Mouse (Mus musculus) erythroid progenitor cell, adult 5-6 weeks (primary cell): Measurements from ENCODE around the gene Terb1. TPM values are rescaled to one million over a fixed set of nuclear protein-coding genes. Genes with fewer than 3 reads are reported as not detected.

Experiments used
- ATAC-seq: replicated peaks from 2 replicates; pipeline ENCODE4 v1.8.0; 2016; ENCODE audit warnings: moderate number of reproducible peaks, mild to moderate bottlenecking, moderate TSS enrichment, inconsistent platforms; ENCODE audit not compliant: poor library complexity, low FRiP score, severe bottlenecking
- total RNA-seq, 2 experiments: library from RNA; stranded (forward) in 1 of 2; stranded (reverse) in 1 of 2; fragments of 150-400 nt in 1 of 2; fragments of 186-747, 209-891 nt in 1 of 2; gene quantifications; 2 replicates each; pipeline versions ENCODE4 v1.2.3 to v1.2.4; 2015 to 2017; ENCODE audit warnings: low replicate concordance in 2 of 2

The Terb1 gene
- total RNA-seq, 2 experiments from 2014 or later, result not detected

DNA sequence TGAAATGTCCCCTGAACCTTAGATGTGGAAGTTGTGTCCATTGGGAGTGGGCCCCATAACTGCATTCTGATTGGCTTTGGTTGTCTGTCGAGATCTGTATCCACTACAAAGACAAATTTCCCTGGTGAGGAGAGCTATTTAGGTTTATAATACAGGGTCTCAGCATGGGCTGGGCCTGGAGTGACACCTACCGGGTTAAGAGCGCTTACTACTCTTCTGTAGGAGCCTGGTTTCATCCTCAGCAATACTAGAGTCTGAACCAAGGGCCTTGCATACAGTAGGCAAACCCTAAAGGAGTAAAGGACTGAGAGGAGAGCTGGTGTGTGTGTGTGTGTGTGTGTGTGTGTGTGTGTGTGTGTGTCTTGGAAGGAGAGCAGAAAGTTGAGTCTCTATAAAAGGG lies 95.5 kb downstream of the Terb1 start:
- ATAC-seq, result no peak

DNA sequence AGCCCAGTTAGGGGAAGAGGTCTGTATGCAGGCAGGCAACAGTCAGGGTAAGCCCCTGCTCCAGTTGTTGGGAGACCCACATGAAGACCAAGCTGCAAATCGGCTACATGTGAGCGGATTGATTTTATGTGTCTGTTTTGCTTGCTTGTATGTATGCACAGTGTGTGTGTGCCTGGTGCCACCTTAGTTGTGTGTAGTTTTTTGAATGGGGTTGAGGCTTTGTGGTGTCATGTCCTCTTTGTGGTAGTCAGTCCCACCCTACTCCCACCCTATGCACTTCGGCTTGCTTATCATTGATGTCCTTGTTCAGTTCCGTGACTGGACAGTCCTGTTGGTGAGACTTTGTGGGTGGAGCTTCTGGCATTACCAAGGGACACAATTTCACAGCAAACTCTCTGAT lies 95.9 kb downstream of the Terb1 start:
- ATAC-seq, result no peak

DNA sequence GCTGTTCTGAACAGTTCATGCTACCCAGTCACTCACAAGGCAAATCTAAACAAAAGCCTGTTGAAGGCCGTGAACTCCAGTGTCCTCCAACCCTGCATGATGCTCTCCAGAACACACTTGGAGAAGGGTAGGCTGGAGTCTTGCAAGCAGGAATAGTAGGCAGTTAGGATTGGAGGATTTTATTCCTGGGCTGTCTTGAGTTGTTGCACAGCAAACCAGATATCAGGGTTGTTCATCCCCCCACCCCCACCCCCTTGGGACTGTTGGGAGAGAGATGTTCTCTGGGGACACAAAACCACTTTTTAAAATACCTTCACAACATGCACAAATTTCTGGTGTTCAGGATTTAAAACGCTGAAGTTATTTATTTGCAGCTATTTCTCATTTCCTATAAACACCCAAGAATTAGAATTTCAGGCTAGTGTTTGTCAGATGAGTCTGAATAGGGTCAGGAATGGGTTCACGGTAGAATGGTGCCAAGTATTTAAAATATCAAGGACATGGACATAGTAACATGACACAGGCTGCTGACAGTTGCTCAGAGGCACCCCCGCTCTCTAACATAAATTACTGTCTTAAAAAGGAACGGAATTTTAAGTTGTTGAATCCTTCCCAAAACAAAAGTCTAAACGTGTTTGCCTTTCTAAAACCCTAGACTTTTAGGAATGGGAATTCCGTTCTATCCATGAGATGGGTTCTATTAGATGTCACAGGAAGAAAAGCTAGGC lies 96.7 kb downstream of the Terb1 start:
- no peak for ATAC-seq

DNA sequence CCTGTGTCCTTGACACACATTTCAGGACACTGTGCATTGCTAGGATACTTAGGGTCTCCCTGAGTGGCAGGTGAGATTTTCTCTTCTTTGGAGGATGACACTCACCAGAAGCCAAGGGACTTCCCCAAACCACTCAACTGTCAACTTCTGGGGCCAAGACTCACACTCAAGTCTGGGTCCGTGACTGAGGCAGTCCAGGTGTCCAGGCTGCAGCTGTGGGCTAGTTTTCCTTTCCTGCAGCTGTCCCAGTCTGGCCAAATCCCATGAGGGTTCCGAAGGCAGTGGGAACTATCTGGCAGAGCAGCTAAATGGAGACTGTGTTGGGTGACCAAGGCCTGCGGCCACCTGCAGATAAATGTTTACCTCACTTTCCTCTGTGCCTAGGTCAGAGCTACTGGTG lies 97.7 kb downstream of the Terb1 start:
- no peak for ATAC-seq

DNA sequence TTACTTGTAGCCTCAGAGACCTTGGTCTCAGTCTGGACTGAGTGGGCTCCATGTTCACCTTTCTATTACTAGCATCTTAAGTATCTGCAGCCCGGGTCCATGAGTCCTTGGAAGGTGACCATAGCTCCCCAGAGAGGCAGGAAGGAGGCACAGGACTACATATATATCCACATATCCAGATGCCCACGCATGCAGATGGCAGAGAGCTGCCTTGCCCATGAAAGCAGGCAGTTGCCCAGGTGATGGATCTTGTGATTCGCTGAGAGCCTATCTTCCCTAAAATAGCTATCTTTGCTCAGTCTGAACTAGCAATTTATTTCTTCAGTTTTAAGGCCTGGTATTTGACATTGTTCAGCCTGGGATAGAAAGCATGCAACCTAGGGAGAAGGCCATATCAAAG lies 98.2 kb downstream of the Terb1 start:
- ATAC-seq, result no peak

DNA sequence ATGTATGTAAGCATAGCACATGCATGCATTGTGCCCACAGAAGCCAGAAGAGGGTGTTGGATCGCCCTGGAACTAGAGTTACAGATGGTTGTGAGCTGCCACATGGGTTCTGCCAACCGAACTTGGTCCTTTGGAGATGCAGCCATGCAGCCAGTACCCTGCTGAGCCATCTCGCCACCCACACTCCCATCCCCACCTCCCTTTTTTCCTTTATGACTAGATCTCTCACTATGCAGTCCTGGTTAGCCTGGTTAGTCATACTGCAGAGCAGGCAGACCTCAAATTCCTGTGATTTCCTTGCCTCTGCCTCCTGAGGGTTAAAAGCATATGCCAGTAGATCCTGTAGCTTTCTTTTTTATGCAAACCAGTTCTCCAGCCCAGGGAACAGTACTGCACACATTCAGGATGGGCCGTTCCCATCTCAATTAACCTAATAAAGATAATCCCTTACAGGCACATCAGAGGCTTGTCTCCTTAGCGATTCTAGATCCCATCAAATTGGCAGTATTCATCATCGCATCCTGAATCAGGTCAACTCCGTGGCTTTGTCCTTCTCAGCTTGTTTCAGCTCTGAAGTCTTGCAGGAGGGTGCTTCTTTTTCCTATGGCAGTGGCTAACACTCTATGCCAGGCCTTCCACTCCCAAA lies 99.0 kb downstream of the Terb1 start:
- no peak for ATAC-seq

DNA sequence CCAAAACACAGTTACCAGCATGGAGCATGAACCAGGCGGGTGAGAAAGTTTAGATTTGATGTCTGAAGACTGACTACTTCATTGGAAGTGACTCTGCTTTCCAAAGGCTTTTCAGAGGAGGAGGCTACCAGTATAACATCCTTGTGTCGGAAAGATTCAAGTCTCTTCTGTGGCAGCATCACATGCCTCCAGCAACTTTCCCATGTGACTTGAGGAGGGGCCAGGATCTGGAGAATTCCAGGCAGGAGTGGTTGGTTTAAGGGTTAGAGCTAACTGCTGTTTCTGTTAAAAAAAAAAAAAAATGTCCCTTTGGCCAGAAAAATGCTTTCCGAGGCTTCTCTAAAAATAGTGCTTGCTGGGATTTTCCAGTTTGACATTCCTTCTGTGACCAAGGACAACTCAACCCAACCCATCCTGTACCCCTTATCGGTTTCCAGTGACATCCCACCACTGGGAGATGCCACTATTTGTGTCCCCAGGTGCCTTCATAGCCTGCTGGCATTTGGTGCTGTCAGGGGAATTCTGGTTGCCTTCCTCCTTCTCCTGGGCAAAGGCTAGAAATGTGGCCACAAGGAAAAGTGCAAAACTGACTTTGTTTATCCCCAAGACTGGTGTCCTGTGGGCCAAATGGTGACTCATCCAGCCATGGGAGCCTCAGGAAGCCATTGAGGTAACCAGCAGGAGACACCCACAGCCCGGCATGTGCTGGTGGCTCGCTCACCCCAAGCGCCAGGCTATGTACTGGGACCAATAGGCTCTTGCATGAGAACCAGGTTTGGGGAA lies 101.2 kb downstream of the Terb1 start:
- ATAC-seq, result no peak

DNA sequence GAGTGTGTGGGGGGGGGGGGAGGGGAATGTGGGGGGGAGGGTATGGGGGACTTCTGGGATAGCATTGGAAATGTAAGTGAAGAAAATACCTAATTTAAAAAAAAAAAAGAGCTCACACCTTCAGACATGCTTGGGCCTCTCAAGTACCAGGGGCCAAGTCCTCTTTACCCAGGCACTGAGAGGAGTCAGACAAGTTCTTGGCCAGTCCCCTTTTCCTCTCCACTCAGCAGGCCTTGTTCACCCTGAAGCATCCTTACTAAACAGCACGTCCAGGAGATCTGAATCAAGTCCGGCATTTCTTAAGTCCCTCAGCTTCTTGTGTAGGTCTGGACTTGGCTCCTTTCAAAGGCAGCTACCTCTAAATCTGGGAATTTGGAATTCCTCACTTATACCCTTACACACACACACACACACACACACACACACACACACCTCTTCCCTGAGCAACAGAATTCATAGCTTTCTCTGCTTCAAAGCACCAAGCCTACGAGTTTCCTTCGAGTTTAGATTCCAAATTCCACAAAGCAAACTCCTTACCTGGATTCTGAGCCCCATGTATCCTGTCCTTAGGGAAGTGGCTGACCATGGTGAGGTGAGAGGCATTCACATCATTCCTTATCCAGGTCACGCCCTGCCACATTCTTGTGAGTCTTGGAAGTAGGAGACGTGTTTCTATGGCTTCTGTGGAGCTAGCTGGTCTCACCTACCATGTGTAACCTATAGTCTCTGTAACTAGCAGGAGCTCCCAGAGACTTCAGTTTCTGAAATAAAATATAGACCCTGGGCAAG lies 103.2 kb downstream of the Terb1 start:
- no peak for ATAC-seq

DNA sequence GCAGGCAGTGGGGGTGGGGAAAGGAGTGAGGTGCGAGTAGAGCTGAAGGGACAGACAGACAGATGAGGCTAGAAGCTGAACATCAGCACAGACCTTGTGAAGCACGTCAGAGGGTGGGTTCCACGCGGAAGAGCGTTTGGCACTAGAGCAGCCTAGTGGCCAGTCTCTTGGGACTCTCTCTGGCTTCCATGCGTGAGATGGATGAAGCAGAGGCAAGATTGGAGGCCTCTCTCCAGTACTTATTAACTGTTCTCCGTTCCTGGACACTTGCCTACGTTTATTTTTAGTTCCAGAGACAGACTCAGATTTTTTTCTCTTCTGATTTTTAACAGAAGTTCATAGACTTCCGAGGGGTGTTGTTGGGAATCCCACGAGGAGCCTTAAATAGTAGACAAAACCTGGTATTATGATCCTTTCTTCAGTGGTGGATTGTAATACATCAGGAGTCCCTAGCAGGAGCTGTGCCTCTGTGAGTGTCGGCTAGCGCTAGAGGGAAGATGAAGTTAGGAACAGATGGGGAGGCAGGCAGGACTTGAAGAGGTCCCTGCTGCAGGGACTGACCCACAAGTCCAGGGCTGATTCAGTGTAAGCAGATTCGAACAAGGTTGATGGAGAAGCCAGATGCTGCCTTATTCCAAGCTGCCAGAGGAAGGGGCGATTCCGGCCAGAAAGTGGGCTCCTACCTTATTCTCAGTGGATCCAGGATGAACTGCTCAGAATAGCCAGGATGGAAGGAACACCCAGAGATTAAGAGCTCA lies 104.1 kb downstream of the Terb1 start:
- no peak for ATAC-seq

DNA sequence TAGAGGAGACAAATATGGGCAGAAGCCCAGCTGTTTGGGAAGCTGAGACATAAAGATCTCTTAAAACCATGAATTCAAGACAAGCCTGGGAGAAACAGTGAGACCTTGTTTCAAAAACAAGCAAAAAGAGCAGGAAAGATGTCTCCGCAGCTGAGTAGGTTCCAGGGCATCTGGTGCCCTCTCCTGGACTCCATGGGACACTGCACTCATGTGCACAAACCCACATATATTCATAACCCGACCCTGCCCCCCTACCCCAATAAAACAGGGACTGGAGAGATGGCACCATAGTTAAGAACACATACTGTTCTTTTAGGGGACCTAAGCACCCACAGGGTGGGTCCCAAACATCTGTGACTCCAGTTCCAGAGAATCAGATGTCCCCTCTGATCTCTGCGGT lies 106.1 kb downstream of the Terb1 start:
- ATAC-seq, result no peak

Other genes starting within 250 kb of the Terb1 start
- not detected in 2 replicates for gene Cmtm2a, start 216.7 kb downstream of the Terb1 start, total RNA-seq (2015; ENCODE audit: low replicate concordance)
- not detected in 2 replicates for gene Cmtm2a, start 216.7 kb downstream of the Terb1 start, total RNA-seq (2017; ENCODE audit: low replicate concordance)
- gene Gm45711, start 199.8 kb downstream of the Terb1 start, total RNA-seq (2015; ENCODE audit: low replicate concordance), result not detected in 2 replicates
- gene Gm45711, start 199.8 kb downstream of the Terb1 start, total RNA-seq (2017; ENCODE audit: low replicate concordance), result not detected in 2 replicates
- gene Cmtm1, start 199.8 kb downstream of the Terb1 start, total RNA-seq (2015; ENCODE audit: low replicate concordance), result not detected in 2 replicates
- gene Cmtm1, start 199.8 kb downstream of the Terb1 start, total RNA-seq (2017; ENCODE audit: low replicate concordance), result not detected in 2 replicates
- gene Gm11020, start 188.3 kb downstream of the Terb1 start, total RNA-seq (2015; ENCODE audit: low replicate concordance), result not detected in 2 replicates
- not detected in 2 replicates for gene Gm11020, start 188.3 kb downstream of the Terb1 start, total RNA-seq (2017; ENCODE audit: low replicate concordance)
- not detected in 2 replicates for gene Cmtm2b, start 187.7 kb downstream of the Terb1 start, total RNA-seq (2015; ENCODE audit: low replicate concordance)
- gene Cmtm2b, start 187.7 kb downstream of the Terb1 start, total RNA-seq (2017; ENCODE audit: low replicate concordance), result not detected in 2 replicates
- 2.9 and 10.8 TPM in 2 replicates for gene Cmtm3, start 170.5 kb downstream of the Terb1 start, total RNA-seq (2015; ENCODE audit: low replicate concordance)
- 6.0 TPM in 1 of 2 replicates, not detected in the other for gene Cmtm3, start 170.5 kb downstream of the Terb1 start, total RNA-seq (2017; ENCODE audit: low replicate concordance)
- 0.36 TPM in 1 of 2 replicates, not detected in the other for gene Cmtm4, start 114.1 kb downstream of the Terb1 start, total RNA-seq (2015; ENCODE audit: low replicate concordance)
- gene Cmtm4, start 114.1 kb downstream of the Terb1 start, total RNA-seq (2017; ENCODE audit: low replicate concordance), result under 0.01 and 1.0 TPM in 2 replicates
- gene Dync1li2, start 66.9 kb downstream of the Terb1 start, total RNA-seq (2015; ENCODE audit: low replicate concordance), result 24.1 and 34.4 TPM in 2 replicates
- gene Dync1li2, start 66.9 kb downstream of the Terb1 start, total RNA-seq (2017; ENCODE audit: low replicate concordance), result 62.9 and 69.6 TPM in 2 replicates
- gene Nae1, start 24.7 kb upstream of the Terb1 start, total RNA-seq (2015; ENCODE audit: low replicate concordance), result 52.8 and 59.8 TPM in 2 replicates
- 57.4 and 77.1 TPM in 2 replicates for gene Nae1, start 24.7 kb upstream of the Terb1 start, total RNA-seq (2017; ENCODE audit: low replicate concordance)
- not detected in 2 replicates for gene Car7, start 24.8 kb upstream of the Terb1 start, total RNA-seq (2015; ENCODE audit: low replicate concordance)
- gene Car7, start 24.8 kb upstream of the Terb1 start, total RNA-seq (2017; ENCODE audit: low replicate concordance), result not detected in 2 replicates
- 0.36 and 2.1 TPM in 2 replicates for gene Pdp2, start 81.5 kb upstream of the Terb1 start, total RNA-seq (2015; ENCODE audit: low replicate concordance)
- gene Pdp2, start 81.5 kb upstream of the Terb1 start, total RNA-seq (2017; ENCODE audit: low replicate concordance), result 1.2 and 1.7 TPM in 2 replicates
- not detected in 2 replicates for gene Cdh16, start 114.5 kb upstream of the Terb1 start, total RNA-seq (2015; ENCODE audit: low replicate concordance)
- gene Cdh16, start 114.5 kb upstream of the Terb1 start, total RNA-seq (2017; ENCODE audit: low replicate concordance), result not detected in 2 replicates
- gene Rrad, start 121.4 kb upstream of the Terb1 start, total RNA-seq (2015; ENCODE audit: low replicate concordance), result 2.2 TPM in 1 of 2 replicates, not detected in the other
- not detected in 2 replicates for gene Rrad, start 121.4 kb upstream of the Terb1 start, total RNA-seq (2017; ENCODE audit: low replicate concordance)
- 9.7 and 18.9 TPM in 2 replicates for gene Ciao2b, start 132.1 kb upstream of the Terb1 start, total RNA-seq (2015; ENCODE audit: low replicate concordance)
- 8.1 and 10.8 TPM in 2 replicates for gene Ciao2b, start 132.1 kb upstream of the Terb1 start, total RNA-seq (2017; ENCODE audit: low replicate concordance)
- gene Ces2a, start 224.1 kb upstream of the Terb1 start, total RNA-seq (2015; ENCODE audit: low replicate concordance), result not detected in 2 replicates
- not detected in 2 replicates for gene Ces2a, start 224.1 kb upstream of the Terb1 start, total RNA-seq (2017; ENCODE audit: low replicate concordance)